Mouse (Mus musculus): Measurements from ENCODE around the gene Olfr1302. TPM values are rescaled to one million over a fixed set of nuclear protein-coding genes. Genes with fewer than 3 reads are reported as not detected.

Olfr1302 gene
- not detected for total RNA-seq (2021)

GRCm38 (mm10) chr2:111777129-111777528 is at the start of gene Olfr1302:
Gene Olfr1302, plus strand, starts transcription at chr2:111777429.
- no peak for DNase-seq (ENCODE audit: extremely low spot score in 1 of 2, low spot score in 1 of 2)

GRCm38 (mm10) chr2:111750706-111751105 is 26.5 kb upstream of the Olfr1302 start, which contains the start of gene Olfr1301:
Gene Olfr1301, plus strand, starts transcription at chr2:111751006.
- no peak for DNase-seq (ENCODE audit: extremely low spot score in 1 of 2, low spot score in 1 of 2)

- no peak for DNase-seq (ENCODE audit: extremely low spot score in 1 of 2, low spot score in 1 of 2)
Observed at GRCm38 (mm10) chr2:111812936-111813335, 35.7 kb downstream of the Olfr1302 start.

GRCm38 (mm10) chr2:111820240-111820639 is 43.0 kb downstream of the Olfr1302 start, which contains the start of gene Olfr1303:
Gene Olfr1303, minus strand, starts transcription at chr2:111820340.
- no peak for DNase-seq (ENCODE audit: extremely low spot score in 1 of 2, low spot score in 1 of 2)

Other genes with a start within 250 kb of the Olfr1302 start
- gene Olfr1294, start 237.1 kb upstream of the Olfr1302 start, total RNA-seq (2021), result not detected
- not detected for gene Olfr1295, start 207.7 kb upstream of the Olfr1302 start, total RNA-seq (2021)
- not detected for gene Olfr1297, start 150.9 kb upstream of the Olfr1302 start, total RNA-seq (2021)
- not detected for gene Olfr1298, start 128.2 kb upstream of the Olfr1302 start, total RNA-seq (2021)
- gene Olfr1299, start 116.0 kb upstream of the Olfr1302 start, total RNA-seq (2021), result not detected
- gene Olfr1301, start 26.4 kb upstream of the Olfr1302 start, total RNA-seq (2021), result not detected
- not detected for gene Olfr1303, start 42.9 kb downstream of the Olfr1302 start, total RNA-seq (2021)
- not detected for gene Olfr1305, start 99.7 kb downstream of the Olfr1302 start, total RNA-seq (2021)
- not detected for gene Olfr1306, start 138.8 kb downstream of the Olfr1302 start, total RNA-seq (2021)
- under 1 TPM; 0.02 to 0.05 TPM for gene Olfr1307, start 172.0 kb downstream of the Olfr1302 start, total RNA-seq (2021)
- not detected for gene Olfr1308, start 187.5 kb downstream of the Olfr1302 start, total RNA-seq (2021)
- not detected for gene Olfr1309, start 212.9 kb downstream of the Olfr1302 start, total RNA-seq (2021)
- not detected for gene Olfr1310, start 235.3 kb downstream of the Olfr1302 start, total RNA-seq (2021)
- not detected for gene Olfr1311, start 247.0 kb downstream of the Olfr1302 start, total RNA-seq (2021)